Mouse (Mus musculus): ENCODE measurements around the gene Gm5134. TPM values are rescaled to one million over a fixed set of nuclear protein-coding genes. Genes with fewer than 3 reads are reported as not detected.

The Gm5134 gene
- polyA plus RNA-seq, 1 experiment = not detected

- TF ChIP-seq GATA1 (IDR thresholded peaks at IDR 0.05; ENCODE audit: low read length) = no peak
Observed at GRCm38 (mm10) chr10:76033119-76033455, 78.8 kb downstream of the Gm5134 start.

- TF ChIP-seq GATA1 (IDR thresholded peaks at IDR 0.05; ENCODE audit: low read length) = no peak
Observed at GRCm38 (mm10) chr10:76034001-76034600, 79.8 kb downstream of the Gm5134 start.

- no peak for TF ChIP-seq GATA1 (IDR thresholded peaks at IDR 0.05; ENCODE audit: low read length)
Observed at GRCm38 (mm10) chr10:76035277-76035676, 81.0 kb downstream of the Gm5134 start.

GRCm38 (mm10) chr10:76036962-76037361 lies 82.6 kb downstream of the Gm5134 start:
- TF ChIP-seq GATA1 (IDR thresholded peaks at IDR 0.05; ENCODE audit: low read length) = no peak

- TF ChIP-seq GATA1 (IDR thresholded peaks at IDR 0.05; ENCODE audit: low read length) = no peak
Observed at GRCm38 (mm10) chr10:76045343-76045742, 91.0 kb downstream of the Gm5134 start.

- TF ChIP-seq GATA1 (IDR thresholded peaks at IDR 0.05; ENCODE audit: low read length) = no peak
Observed at GRCm38 (mm10) chr10:76046754-76047153, 92.4 kb downstream of the Gm5134 start.

- no peak for TF ChIP-seq GATA1 (IDR thresholded peaks at IDR 0.05; ENCODE audit: low read length)
Observed at GRCm38 (mm10) chr10:76047182-76047869, 93.0 kb downstream of the Gm5134 start.

- no peak for TF ChIP-seq GATA1 (IDR thresholded peaks at IDR 0.05; ENCODE audit: low read length)
Observed at GRCm38 (mm10) chr10:76048967-76049366, 94.7 kb downstream of the Gm5134 start.

- no peak for TF ChIP-seq GATA1 (IDR thresholded peaks at IDR 0.05; ENCODE audit: low read length)
Observed at GRCm38 (mm10) chr10:76051860-76052259, 97.5 kb downstream of the Gm5134 start.

Other genes with a start within 250 kb of the Gm5134 start
- 64.0 and 70.9 TPM in 2 replicates for gene Cabin1, start 190.2 kb upstream of the Gm5134 start, polyA plus RNA-seq (2012)
- gene Ddt, start 181.1 kb upstream of the Gm5134 start, polyA plus RNA-seq (2012) = 66.4 and 68.5 TPM in 2 replicates
- not detected in 2 replicates for gene Gm20441, start 173.6 kb upstream of the Gm5134 start, polyA plus RNA-seq (2012)
- gene Gstt3, start 173.1 kb upstream of the Gm5134 start, polyA plus RNA-seq (2012) = 0.25 and 0.31 TPM in 2 replicates
- gene Gstt1, start 155.9 kb upstream of the Gm5134 start, polyA plus RNA-seq (2012) = not detected in 2 replicates
- gene Gstt4, start 132.0 kb upstream of the Gm5134 start, polyA plus RNA-seq (2012) = not detected in 2 replicates
- gene Gstt2, start 117.1 kb upstream of the Gm5134 start, polyA plus RNA-seq (2012) = 7.3 and 8.5 TPM in 2 replicates
- gene Mif, start 94.3 kb upstream of the Gm5134 start, polyA plus RNA-seq (2012) = 3,863 and 3,963 TPM in 2 replicates
- gene Derl3, start 61.1 kb upstream of the Gm5134 start, polyA plus RNA-seq (2012) = 0.27 and 0.36 TPM in 2 replicates
- 253 and 299 TPM in 2 replicates for gene Smarcb1, start 32.9 kb upstream of the Gm5134 start, polyA plus RNA-seq (2012)
- 585 and 819 TPM in 2 replicates for gene Chchd10, start 21.4 kb upstream of the Gm5134 start, polyA plus RNA-seq (2012)
- 0.12 TPM in 1 of 2 replicates, not detected in the other for gene Mmp11, start 18.0 kb upstream of the Gm5134 start, polyA plus RNA-seq (2012)
- not detected in 2 replicates for gene Gm867, start 13.8 kb upstream of the Gm5134 start, polyA plus RNA-seq (2012)
- not detected in 2 replicates for gene Vpreb3, start 11.5 kb upstream of the Gm5134 start, polyA plus RNA-seq (2012)
- gene Zfp280b, start 78.1 kb downstream of the Gm5134 start, polyA plus RNA-seq (2012) = 7.0 and 8.8 TPM in 2 replicates
- not detected in 2 replicates for gene Slc5a4b, start 156.4 kb downstream of the Gm5134 start, polyA plus RNA-seq (2012)
- gene Slc5a4a, start 192.9 kb downstream of the Gm5134 start, polyA plus RNA-seq (2012) = not detected in 2 replicates